Mouse (Mus musculus) E14TG2a.4 (cell line): ENCODE measurements around the gene Sla2.
"Not testable (repeated sequence)": the region's sequence is repeated elsewhere in the genome, so short reads cannot be mapped to it uniquely, and the experiment has no call there.

Source experiments
- H3K27me3 ChIP-seq: 2 replicates; pipeline ENCODE4 v1.6.1; 2014; ENCODE audit warnings: low read length, control low read depth; ENCODE audit not compliant: insufficient read depth
- H3K36me3 ChIP-seq: 2 replicates; pipeline ENCODE4 v1.6.1; 2014; ENCODE audit warnings: low read length, control low read depth; ENCODE audit not compliant: insufficient read depth
- H3K4me1 ChIP-seq: replicated peaks from 2 replicates; pipeline ENCODE4 v1.6.1; 2014; ENCODE audit warnings: low read depth, low read length, control low read depth
- H3K4me3 ChIP-seq: replicated peaks from 2 replicates; pipeline ENCODE4 v1.5.1; 2014; ENCODE audit warnings: mild to moderate bottlenecking, low read length
- H3K9me3 ChIP-seq: 2 replicates; pipeline ENCODE4 v1.6.1; 2014; ENCODE audit warnings: low read length, control low read depth
- CTCF ChIP-seq: conservative IDR thresholded peaks from 2 replicates; pipeline ENCODE4 v1.5.1; 2014; ENCODE audit warnings: low read length
- NANOG ChIP-seq: IDR thresholded peaks from 2 replicates; pipeline ENCODE4 v1.6.1; 2014; ENCODE audit warnings: borderline replicate concordance, low read length, mixed read lengths
- POU5F1 ChIP-seq: IDR thresholded peaks from 2 replicates; pipeline ENCODE4 v1.6.1; 2014; ENCODE audit warnings: low read length, borderline replicate concordance

Sla2 gene

DNA sequence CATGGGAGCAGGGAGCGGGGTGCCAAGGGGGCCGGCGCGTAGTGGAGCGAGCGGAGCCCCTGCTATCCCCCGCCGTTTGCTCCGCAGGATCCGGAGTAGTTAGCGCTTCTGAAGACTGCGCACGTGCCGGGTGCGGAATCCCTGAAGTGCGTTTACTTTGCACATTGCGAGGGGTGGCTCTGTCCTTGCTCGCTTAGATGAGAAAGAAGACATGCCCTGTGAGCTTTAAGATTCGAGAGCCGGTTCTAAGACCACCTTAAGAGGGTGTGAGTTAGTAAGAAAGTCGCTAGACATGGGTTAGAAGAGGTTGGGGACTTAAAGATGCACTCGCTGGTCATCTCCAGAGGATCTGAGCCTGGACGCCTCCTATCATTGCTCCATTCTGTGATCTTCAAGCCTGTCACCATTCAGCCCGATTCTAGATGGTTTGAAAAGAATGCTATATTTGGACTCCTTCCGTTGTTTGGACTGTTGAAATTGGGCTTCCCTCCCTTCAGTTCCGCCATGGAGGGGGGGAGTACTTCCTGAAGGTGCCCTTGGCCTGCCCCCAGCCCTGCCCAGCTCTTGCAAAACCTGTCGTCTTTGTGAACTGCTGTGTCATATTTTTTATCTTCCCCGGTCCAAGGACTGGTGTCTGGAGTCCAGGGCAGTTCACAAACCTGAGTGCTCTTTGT, 23.4 kb downstream of the Sla2 start:
- Histone ChIP-seq H3K36me3 (peaks cover 46% of the 10 kb centered on the region), H3K4me1 (peaks cover 50% of the 10 kb centered on the region), H3K27me3 (no peaks in the 10 kb centered on the region), H3K9me3 (no peaks in the 10 kb centered on the region), H3K4me3 (peak overlapping the region; percentile 99)
- no peak for TF ChIP-seq CTCF
- no peak for TF ChIP-seq NANOG
- TF ChIP-seq POU5F1: no peak

DNA sequence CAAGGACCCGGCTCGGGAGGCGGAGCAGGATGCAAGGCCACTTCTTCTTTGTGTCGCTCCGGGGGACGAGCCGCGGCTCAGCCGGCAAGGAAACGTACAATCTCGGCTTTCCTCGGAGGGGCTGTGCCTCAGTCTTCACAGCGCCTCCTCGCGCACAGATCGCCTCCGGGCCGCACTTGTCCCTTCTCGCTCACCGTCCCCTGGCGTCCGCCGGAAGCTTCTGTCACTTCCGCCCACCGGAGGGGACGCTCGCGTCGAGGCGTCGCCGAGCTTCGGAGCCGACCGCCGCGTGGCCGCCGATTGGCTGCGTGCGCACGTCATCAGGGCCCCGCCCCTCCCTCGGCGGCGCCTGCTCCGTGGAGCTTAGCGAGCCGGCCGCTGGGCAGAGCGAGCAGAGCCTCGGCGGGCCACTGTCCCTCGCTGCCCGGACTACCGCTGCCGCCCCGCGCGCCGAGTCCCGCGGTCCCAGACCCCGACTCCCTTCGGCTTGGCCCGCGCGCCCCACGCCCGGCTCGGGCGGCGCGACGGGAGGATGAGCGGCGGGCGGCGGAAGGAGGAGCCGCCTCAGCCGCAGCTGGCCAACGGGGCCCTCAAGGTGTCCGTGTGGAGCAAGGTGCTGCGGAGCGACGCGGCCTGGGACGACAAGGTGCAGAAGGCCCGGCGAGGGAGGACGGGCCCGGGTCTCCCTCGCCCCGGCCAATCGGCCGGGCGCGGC, 24.1 kb downstream of the Sla2 start, which contains the start of gene Rab5if:
Rab5if (plus strand) TSS at position 357 of the 715 bp plus-strand sequence.
- H3K4me3 ChIP-seq: peak within 1 kb of the TSS; percentile 99
- no peaks in the 10 kb centered on the region for H3K9me3 ChIP-seq
- TF ChIP-seq POU5F1 (no peak), CTCF (0 out of 2 replicates have a peak, but pooled peaks have one; percentile 10)
- peaks cover 43% of the 10 kb centered on the region for H3K36me3 ChIP-seq
- peaks cover 55% of the 10 kb centered on the region for H3K4me1 ChIP-seq
- no peaks in the 10 kb centered on the region for H3K27me3 ChIP-seq

DNA sequence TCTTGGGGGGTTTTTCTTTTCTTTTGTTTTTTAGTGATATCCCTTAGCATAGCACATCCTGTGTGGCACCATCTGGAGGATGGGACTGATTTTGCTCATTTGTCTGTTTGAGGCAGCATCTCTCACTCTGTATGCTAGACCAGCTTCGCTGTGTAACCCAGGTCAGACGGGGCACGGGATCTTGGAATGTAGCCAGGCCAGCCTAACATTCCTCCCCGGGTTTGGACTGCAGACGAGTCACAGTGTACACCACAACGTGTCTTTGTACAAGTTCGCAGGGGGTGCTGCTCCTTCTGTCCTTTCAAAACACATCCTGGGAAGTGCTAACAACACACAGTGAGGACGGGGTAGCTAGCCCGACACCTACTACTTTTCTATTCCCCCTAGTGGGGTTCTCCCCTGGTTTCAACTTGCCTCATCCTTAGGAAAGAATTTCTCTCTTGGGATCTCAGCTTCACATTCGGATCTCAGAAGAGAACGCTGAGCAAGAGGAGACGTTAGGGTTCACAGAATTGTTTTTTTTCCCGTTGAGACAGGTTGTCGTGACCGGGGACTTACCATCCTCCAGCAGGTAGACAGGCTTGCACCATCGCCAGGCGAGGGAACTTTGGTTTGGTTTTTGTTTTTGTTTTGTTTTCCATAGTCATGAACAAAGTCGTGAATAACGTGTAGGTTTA, 24.8 kb downstream of the Sla2 start:
- no peak for TF ChIP-seq NANOG
- no peak for TF ChIP-seq POU5F1
- Histone ChIP-seq H3K4me1 (peaks cover 62% of the 10 kb centered on the region), H3K4me3 (peak overlapping the region; percentile 99), H3K36me3 (peaks cover 42% of the 10 kb centered on the region), H3K9me3 (no peaks in the 10 kb centered on the region), H3K27me3 (no peaks in the 10 kb centered on the region)

DNA sequence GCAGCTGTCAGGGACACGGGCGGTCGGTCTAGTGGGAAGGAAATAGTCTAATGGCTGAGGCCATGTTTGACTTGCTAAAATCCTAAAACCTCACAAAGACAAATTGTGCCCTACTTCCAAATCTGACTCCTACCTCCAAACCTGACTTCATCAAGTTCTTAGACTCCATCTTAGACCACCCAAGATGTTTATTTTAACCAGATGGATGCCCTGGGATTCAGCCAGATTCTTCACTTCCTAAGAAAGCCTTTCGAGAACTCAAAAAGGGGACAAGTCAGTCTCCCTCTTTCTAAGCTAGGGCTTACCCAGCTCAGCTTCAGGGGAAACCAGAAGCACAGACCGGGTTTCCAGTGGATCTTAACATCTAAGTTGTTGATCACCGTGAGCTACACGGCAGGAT, 28.3 kb downstream of the Sla2 start:
- Histone ChIP-seq H3K4me3 (no peak overlapping the region), H3K27me3 (no peaks in the 10 kb centered on the region), H3K9me3 (no peaks in the 10 kb centered on the region), H3K36me3 (peaks cover 41% of the 10 kb centered on the region), H3K4me1 (peaks cover 61% of the 10 kb centered on the region)
- TF ChIP-seq NANOG: no peak
- no peak for TF ChIP-seq CTCF

DNA sequence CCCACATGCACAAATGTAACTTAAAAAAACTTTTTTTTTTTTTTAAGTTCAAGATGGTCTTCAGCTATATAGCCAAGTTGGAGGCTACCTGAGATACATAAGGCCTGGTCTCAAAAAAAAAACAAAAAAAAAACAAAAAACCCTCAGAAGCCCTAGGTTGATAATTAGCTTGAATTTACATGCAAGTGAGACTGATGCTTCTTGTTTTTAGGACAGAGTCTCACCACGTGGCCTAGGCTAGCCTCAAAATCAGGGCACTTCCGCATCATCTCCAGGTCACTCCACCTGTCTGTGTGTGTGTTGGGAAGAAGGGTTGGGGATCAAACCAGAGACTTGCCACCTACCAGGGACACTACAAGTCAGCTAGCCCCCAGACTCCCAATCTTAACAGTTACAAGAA, 29.2 kb downstream of the Sla2 start, which contains the start of gene 4930518I15Rik:
4930518I15Rik (minus strand) TSS at position 112 of the 400 bp plus-strand sequence.
- H3K9me3 ChIP-seq: no peaks in the 10 kb centered on the region
- H3K36me3 ChIP-seq: peaks cover 45% of the 10 kb centered on the region
- peaks cover 63% of the 10 kb centered on the region for H3K4me1 ChIP-seq
- TF ChIP-seq NANOG (no peak), CTCF (no peak), POU5F1 (no peak)
- H3K27me3 ChIP-seq: no peaks in the 10 kb centered on the region
- H3K4me3 ChIP-seq: no peak within 1 kb of the TSS

DNA sequence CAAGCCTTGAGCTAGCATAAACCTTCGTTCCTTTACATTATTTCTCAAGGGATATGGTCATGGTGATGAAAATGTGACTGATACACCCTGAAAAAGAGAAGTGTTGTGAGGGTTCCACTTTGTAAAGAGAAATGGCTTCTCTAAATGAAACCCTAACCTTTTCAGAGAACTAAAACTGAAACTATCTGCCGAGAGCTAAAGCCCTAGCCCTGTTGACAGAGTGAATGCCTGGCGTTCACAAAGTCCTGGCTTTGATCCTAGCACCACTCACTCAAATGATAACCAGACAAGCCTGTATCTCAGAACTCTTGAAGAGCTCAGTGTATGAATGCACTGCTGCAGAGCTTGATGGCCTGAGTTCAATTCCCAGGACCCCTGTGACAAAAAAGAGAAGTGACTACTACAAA, 29.6 kb downstream of the Sla2 start:
- Histone ChIP-seq H3K36me3 (peaks cover 50% of the 10 kb centered on the region), H3K27me3 (no peaks in the 10 kb centered on the region), H3K4me3 (no peak overlapping the region), H3K4me1 (peaks cover 66% of the 10 kb centered on the region), H3K9me3 (no peaks in the 10 kb centered on the region)
- TF ChIP-seq POU5F1 (no peak), CTCF (no peak), NANOG (no peak)

DNA sequence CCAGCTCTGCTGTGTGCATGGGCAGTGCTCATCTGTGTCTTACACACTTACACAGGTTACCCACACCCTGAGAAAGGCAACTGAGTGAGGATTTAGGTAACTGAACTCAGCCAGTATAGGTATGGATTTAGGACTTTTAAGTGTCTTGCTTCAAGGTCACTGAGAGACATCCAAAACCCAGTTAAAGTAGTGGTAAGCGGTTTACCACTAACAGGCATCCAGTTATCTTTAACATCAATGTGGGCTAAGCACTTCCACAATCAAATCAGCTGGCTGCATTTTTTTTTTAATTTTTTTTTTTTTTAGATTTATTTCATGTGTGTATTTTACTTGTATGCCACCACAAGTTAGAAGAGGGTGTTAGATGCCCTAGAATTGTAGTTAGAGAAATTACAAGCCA, 30.7 kb downstream of the Sla2 start:
- peaks cover 70% of the 10 kb centered on the region for H3K4me1 ChIP-seq
- no peak for TF ChIP-seq CTCF
- no peak for TF ChIP-seq POU5F1
- TF ChIP-seq NANOG: no peak
- H3K9me3 ChIP-seq: no peaks in the 10 kb centered on the region
- no peaks in the 10 kb centered on the region for H3K27me3 ChIP-seq
- H3K36me3 ChIP-seq: peaks cover 61% of the 10 kb centered on the region
- no peak overlapping the region for H3K4me3 ChIP-seq

DNA sequence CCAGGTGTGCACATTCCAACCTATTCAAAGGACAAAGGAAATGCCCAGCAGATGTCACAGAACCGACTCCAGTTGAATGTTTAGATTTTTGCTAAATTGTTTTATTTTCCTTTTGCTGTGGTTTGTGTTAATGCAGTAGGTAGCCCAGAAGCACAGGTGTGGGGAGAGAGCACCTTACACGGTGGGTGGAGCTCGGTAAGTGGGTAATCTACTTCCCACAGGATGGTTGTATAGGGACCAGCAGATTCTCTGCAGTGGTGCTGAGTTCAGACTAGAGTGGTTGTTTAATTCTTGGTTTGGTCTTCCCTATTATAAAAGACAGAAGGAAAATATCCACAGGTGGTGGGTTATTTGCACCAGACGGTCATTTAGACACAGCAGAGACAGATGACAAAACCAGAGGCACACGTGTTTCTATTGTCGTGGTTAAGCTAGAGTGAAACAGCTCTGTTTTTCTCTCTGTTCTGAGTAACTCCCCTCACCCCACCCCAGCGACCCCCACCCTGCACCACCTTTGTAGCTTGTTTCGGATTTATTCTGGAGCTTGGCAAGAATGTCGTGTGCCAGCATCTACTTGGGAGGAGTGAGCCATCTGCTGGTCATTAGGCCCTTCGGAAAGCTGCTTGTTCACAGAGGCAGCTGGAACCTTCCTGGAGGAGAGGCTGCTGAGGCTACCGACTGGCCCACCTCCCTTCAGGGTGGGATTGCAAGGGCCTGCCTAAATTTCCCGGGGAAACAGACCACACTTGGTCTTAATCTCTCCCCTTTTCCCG, 32.8 kb downstream of the Sla2 start:
- not testable (repeated sequence) for H3K4me3 ChIP-seq, H3K27me3 ChIP-seq, H3K9me3 ChIP-seq
- Histone ChIP-seq H3K36me3 (peaks cover 82% of the 10 kb centered on the region), H3K4me1 (peaks cover 77% of the 10 kb centered on the region)

DNA sequence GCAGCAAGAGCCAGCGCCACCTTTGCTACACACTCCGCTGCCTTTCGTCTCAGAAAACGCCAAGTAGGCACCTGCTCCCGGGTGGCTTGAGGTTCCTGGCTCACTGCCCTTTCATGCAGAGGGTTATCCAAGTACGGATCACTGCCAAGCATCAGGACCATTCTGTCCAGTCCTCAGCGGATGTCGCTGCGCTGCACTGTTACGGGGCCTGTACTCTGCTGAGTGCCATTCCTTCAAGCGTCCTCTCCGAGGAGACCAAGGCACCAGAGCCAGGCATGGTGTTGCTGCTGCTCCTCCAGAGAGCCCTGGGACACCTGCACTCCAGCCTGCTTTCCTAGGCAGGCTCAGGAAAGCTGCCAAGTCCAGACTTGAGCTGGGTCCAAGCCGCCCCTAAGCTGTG, 33.4 kb downstream of the Sla2 start:
- Histone ChIP-seq H3K4me1 (peaks cover 77% of the 10 kb centered on the region), H3K36me3 (peaks cover 88% of the 10 kb centered on the region)
- not testable (repeated sequence) for H3K4me3 ChIP-seq, H3K27me3 ChIP-seq, H3K9me3 ChIP-seq
